Mouse (Mus musculus) hindbrain, postnatal 0 days (tissue): ENCODE data around the gene Ncoa1. TPM values are rescaled to one million over a fixed set of nuclear protein-coding genes. Genes with fewer than 3 reads are reported as not detected.

Experiments used
- ATAC-seq: fragments of 200-750 bp; cut with Nextera tagmentation; 2 replicates; pipeline ENCODE4 v1.8.0; 2017; ENCODE audit warnings: mild to moderate bottlenecking, moderate TSS enrichment, moderate library complexity
- DNase-seq: peaks from one replicate; pipeline ENCODE4 v3.0.0-alpha.2; 2015; ENCODE audit warnings: low spot score
- H3K27ac ChIP-seq: fragments of 300-500 bp; sonication (generic); 2 replicates; pipeline ENCODE4 v1.5.1; 2014; ENCODE audit warnings: mild to moderate bottlenecking
- H3K27me3 ChIP-seq: fragments of 300-500 bp; sonication (generic); 2 replicates; pipeline ENCODE4 v1.6.1; 2014; ENCODE audit warnings: low read length, mixed read lengths; ENCODE audit not compliant: insufficient read depth
- H3K36me3 ChIP-seq: fragments of 300-500 bp; sonication (generic); 2 replicates; pipeline ENCODE4 v1.6.1; 2014; ENCODE audit warnings: low read length, mixed read lengths; ENCODE audit not compliant: insufficient read depth
- H3K4me1 ChIP-seq: fragments of 300-500 bp; sonication (generic); 2 replicates; pipeline ENCODE4 v1.6.1; 2014; ENCODE audit warnings: antibody characterized with exemption, low read length, mixed read lengths; ENCODE audit not compliant: insufficient read depth
- H3K4me2 ChIP-seq: fragments of 300-500 bp; sonication (generic); 2 replicates; pipeline ENCODE4 v1.6.1; 2014; ENCODE audit warnings: low read depth, mild to moderate bottlenecking, low read length, moderate library complexity, mixed read lengths
- H3K4me3 ChIP-seq: fragments of 300-500 bp; sonication (generic); 2 replicates; pipeline ENCODE4 v1.5.1; 2014; ENCODE audit warnings: low read length
- H3K9ac ChIP-seq: fragments of 300-500 bp; sonication (generic); replicated peaks from 2 replicates; pipeline ENCODE4 v1.6.1; 2014; ENCODE audit warnings: mild to moderate bottlenecking, low read length, moderate library complexity, mixed read lengths
- H3K9me3 ChIP-seq: fragments of 300-500 bp; sonication (generic); 2 replicates; pipeline ENCODE4 v1.6.1; 2016; ENCODE audit warnings: low read length, mixed read lengths
- CTCF ChIP-seq: IDR thresholded peaks from 2 replicates; pipeline ENCODE4 v1.5.1; 2016; ENCODE audit warnings: antibody characterized with exemption, control low read depth, low read depth
- WGBS: fragments of 180-500 bp; shearing (Covaris S2); extraction: QIAGEN DNeasy Blood & Tissue Kit; methylation state at CpG from one replicate; pipeline ENCODE4 v1.1.7; 2014; 5-methylcytosine and 5-hydroxymethylcytosine counted together
- polyA plus RNA-seq: library from polyadenylated mRNA; unstranded; fragments of >200 nt; fragmentation: Nextera tagmentation; extraction: Ambion mirVana; gene quantifications from 2 replicates; pipeline ENCODE4 v1.2.1, GENCODE M21; 2015
- total RNA-seq: library from RNA; depleted of rRNA; stranded (reverse); fragments of >200 nt; gene quantifications from 2 replicates; pipeline ENCODE4 v1.2.3, GENCODE M21; 2014

Ncoa1 gene
- total and polyA plus RNA-seq, 2 experiments from 2014 or later: 14.2 to 38.5 TPM

DNA sequence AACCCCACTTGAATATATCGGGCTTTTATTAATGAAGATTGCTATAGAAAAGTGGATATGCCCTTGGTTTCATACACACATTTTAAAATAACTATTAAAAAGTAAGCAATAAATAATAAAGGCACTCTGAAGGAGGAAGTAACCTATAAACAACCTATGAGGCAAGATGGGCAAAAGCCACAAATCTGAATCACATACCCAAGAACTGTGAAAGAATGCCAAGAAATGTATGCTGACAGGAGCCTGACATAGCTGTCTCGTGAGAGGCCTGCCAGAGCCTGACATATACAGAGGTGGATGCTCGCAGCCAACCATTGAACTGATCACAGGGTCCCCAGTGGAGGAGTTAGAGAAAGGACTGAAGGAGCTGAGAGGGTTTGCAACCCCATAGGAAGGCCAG, 35.5 kb downstream of the Ncoa1 start:
- DNase-seq (no peak), ATAC-seq (no peak)
- Histone ChIP-seq H3K36me3 (no peaks in the 10 kb centered on the region), H3K4me3 (no peak overlapping the region), H3K9ac (no peak overlapping the region), H3K27ac (no peak overlapping the region), H3K9me3 (no peaks in the 10 kb centered on the region), H3K4me1 (no peaks in the 10 kb centered on the region), H3K4me2 (no peak overlapping the region), H3K27me3 (no peaks in the 10 kb centered on the region)
- WGBS: 79% methylated on average over 3 of the region's 3 CpGs
- TF ChIP-seq CTCF: no peak

DNA sequence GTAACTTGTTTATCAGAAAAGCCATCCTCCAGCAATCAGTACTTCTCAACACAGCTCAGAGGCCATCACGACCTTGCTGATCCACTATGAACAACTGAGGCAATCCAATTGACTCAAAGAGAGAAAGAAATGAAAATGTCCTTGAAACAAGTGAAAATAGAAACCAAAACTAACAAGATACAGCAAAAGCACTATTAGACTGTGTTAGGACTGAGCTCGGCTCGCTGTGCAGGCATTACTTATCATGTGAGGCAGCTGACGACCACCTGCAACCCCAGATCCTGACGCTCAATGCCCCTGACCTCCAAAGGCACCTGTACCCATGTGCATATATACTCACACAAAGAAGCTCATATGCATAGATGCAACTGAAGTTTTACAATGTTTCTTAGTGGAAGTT, 40.8 kb downstream of the Ncoa1 start:
- DNase-seq (no peak), ATAC-seq (no peak)
- no peak overlapping the region for H3K4me3 ChIP-seq
- no peaks in the 10 kb centered on the region for H3K27me3 ChIP-seq
- H3K9me3 ChIP-seq: no peaks in the 10 kb centered on the region
- no peak overlapping the region for H3K27ac ChIP-seq
- no peak overlapping the region for H3K9ac ChIP-seq
- H3K4me1 ChIP-seq: no peaks in the 10 kb centered on the region
- H3K36me3 ChIP-seq: no peaks in the 10 kb centered on the region
- H3K4me2 ChIP-seq: no peak overlapping the region
- no peak for TF ChIP-seq CTCF
- 84% methylated on average over 5 of the region's 5 CpGs for WGBS

DNA sequence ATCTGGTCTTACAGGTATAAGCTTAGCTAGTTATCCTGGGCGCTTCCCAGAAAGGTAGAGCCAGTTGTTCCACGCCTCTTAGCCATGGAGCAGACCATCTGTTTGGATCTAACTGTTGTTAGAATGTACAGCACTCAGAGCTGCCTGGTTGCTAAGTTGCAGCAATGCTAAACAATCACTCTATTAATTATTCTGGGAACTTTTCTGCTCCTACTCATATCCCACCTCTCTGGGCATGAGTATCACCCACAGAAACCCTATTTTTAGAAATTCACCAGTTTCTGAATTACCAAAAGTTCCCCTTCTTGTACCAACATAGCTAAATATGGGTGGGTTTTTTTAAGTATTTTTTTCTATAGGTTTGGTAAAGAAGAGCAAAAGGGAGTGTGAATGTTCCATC, 43.4 kb downstream of the Ncoa1 start:
- Histone ChIP-seq H3K4me1 (no peaks in the 10 kb centered on the region), H3K27me3 (no peaks in the 10 kb centered on the region), H3K27ac (no peak overlapping the region), H3K9me3 (no peaks in the 10 kb centered on the region), H3K4me3 (no peak overlapping the region), H3K36me3 (no peaks in the 10 kb centered on the region), H3K9ac (no peak overlapping the region), H3K4me2 (no peak overlapping the region)
- ATAC-seq: no peak
- 82% methylated on average over 2 of the region's 2 CpGs for WGBS
- no peak for DNase-seq
- no peak for TF ChIP-seq CTCF

DNA sequence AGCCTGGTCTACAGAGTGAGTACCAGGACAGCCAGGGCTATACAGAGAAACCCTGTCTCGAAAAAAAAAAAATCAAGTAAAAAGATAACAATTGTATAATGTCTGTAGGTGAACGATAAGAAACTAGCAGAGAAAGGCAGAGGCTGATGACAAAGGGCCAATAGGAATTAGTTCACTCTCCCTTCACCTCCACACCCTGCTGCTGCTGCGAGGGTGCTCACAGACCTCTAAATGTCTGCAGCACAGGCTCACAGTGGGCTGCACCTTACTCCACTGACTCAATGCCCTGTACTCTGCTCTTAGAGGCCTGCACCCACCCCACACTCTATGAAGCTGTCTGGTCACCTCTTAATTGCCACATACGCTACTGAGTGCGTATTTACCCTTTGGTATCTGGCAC, 45.0 kb downstream of the Ncoa1 start:
- no peaks in the 10 kb centered on the region for H3K9me3 ChIP-seq
- H3K4me2 ChIP-seq: no peak overlapping the region
- ATAC-seq (no peak), DNase-seq (no peak)
- no peak overlapping the region for H3K4me3 ChIP-seq
- WGBS: 88% methylated on average over 5 of the region's 5 CpGs
- no peaks in the 10 kb centered on the region for H3K4me1 ChIP-seq
- no peak for TF ChIP-seq CTCF
- no peaks in the 10 kb centered on the region for H3K27me3 ChIP-seq
- H3K36me3 ChIP-seq: no peaks in the 10 kb centered on the region
- no peak overlapping the region for H3K9ac ChIP-seq
- no peak overlapping the region for H3K27ac ChIP-seq

DNA sequence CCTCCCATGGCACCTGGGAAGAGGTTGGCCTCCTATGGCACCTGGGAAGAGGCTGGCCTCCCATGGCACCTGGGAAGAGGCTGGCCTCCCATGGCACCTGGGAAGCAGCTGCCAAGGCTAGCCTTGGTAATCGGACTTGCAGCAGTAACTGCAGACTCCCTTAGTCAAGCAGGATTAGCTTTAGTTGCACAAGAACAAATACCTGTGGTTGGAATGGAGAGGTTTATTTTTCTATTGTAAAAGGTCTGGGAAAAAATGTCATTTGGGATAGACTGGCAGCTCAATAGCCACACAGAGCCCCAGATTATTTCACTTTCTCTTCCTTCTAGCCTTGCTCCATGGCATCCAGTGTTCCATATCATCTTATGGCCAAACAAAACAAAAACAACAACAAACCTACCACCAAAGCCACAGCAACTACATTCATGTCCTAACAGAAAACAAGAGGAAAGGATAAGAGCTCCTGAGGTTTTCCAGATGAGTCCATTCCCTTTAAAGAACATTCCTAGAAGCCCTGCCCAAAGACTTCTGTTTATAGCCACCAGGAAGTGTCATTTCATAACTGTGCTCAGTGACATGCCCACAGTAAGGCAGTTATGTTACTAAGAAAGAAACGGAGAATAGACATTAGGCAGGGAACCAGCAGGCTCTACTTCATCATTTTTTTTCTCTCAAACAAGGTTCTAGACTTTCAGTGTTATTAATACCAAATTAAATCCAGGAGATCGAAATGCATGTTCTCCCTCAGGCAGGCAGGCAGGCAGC, 46.7 kb downstream of the Ncoa1 start:
- 74% methylated on average over 3 of the region's 3 CpGs for WGBS
- TF ChIP-seq CTCF: no peak

DNA sequence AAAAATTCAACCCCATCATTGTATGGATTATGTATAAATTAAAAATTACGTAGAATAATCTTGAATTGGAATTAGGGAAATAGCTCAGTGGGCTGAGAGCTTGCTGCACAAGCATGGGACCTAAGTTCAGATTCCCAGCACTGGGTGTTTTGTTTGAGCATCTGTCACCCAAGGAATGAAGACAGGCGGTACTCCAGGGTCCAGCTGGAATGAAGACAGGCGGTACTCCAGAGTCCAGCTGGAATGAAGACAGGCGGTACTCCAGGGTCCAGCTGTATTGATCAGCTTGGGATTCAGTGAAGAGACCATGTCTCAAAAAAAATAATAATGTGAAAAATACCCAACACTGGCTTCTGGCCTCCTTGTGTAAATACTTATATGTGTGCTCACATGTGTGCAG, 58.2 kb downstream of the Ncoa1 start:
- H3K4me3 ChIP-seq: no peak overlapping the region
- no peaks in the 10 kb centered on the region for H3K4me1 ChIP-seq
- no peaks in the 10 kb centered on the region for H3K9me3 ChIP-seq
- no peaks in the 10 kb centered on the region for H3K27me3 ChIP-seq
- TF ChIP-seq CTCF: no peak
- no peak overlapping the region for H3K9ac ChIP-seq
- H3K27ac ChIP-seq: no peak overlapping the region
- WGBS: 88% methylated on average over 4 of the region's 4 CpGs
- H3K36me3 ChIP-seq: no peaks in the 10 kb centered on the region
- DNase-seq (no peak), ATAC-seq (no peak)
- H3K4me2 ChIP-seq: no peak overlapping the region

More for the DNA sequence above, 46.7 kb downstream of the Ncoa1 start:
- no peak overlapping the region for H3K4me3 ChIP-seq
- H3K36me3 ChIP-seq: no peaks in the 10 kb centered on the region
- no peak overlapping the region for H3K9ac ChIP-seq
- no peak for DNase-seq
- no peaks in the 10 kb centered on the region for H3K27me3 ChIP-seq
- H3K4me1 ChIP-seq: no peaks in the 10 kb centered on the region
- no peak overlapping the region for H3K4me2 ChIP-seq
- no peak for ATAC-seq
- no peak overlapping the region for H3K27ac ChIP-seq
- H3K9me3 ChIP-seq: no peaks in the 10 kb centered on the region

GRCm38 (mm10) chr12:4417626-4418263, 59.2 kb downstream of the Ncoa1 start:
- WGBS: 82% methylated on average over 3 of the region's 3 CpGs
- ATAC-seq (no peak), DNase-seq (no peak)
- Histone ChIP-seq H3K4me2 (no peak overlapping the region), H3K4me3 (no peak overlapping the region), H3K27ac (no peak overlapping the region), H3K9ac (no peak overlapping the region), H3K36me3 (no peaks in the 10 kb centered on the region), H3K4me1 (no peaks in the 10 kb centered on the region), H3K9me3 (no peaks in the 10 kb centered on the region), H3K27me3 (no peaks in the 10 kb centered on the region)
- no peak for TF ChIP-seq CTCF
